Mouse (Mus musculus) forebrain, embryonic 13.5 days (tissue): ENCODE results near the gene Gatc. TPM values are rescaled to one million over a fixed set of nuclear protein-coding genes. Genes with fewer than 3 reads are reported as not detected.
"Not testable (repeated sequence)": the region's sequence is repeated elsewhere in the genome, so short reads cannot be mapped to it uniquely, and the experiment has no call there.

Experiments used
- ATAC-seq: fragments of 200-750 bp; cut with Nextera tagmentation; 2 replicates; pipeline ENCODE4 v1.8.0; 2017
- H3K27ac ChIP-seq: fragments of 300-500 bp; sonication (generic); 2 replicates; pipeline ENCODE4 v1.5.1; 2015; ENCODE audit warnings: inconsistent platforms, mild to moderate bottlenecking, moderate library complexity
- H3K27me3 ChIP-seq: fragments of 300-500 bp; sonication (generic); 2 replicates; pipeline ENCODE4 v1.6.1; 2015; ENCODE audit warnings: mild to moderate bottlenecking, inconsistent platforms
- H3K36me3 ChIP-seq: fragments of 300-500 bp; sonication (generic); 2 replicates; pipeline ENCODE4 v1.6.1; 2015; ENCODE audit warnings: mild to moderate bottlenecking, inconsistent platforms; ENCODE audit not compliant: poor library complexity, severe bottlenecking
- H3K4me1 ChIP-seq: fragments of 300-500 bp; sonication (generic); 2 replicates; pipeline ENCODE4 v1.6.1; 2015; ENCODE audit warnings: inconsistent platforms
- H3K4me2 ChIP-seq: fragments of 300-500 bp; sonication (generic); 2 replicates; pipeline ENCODE4 v1.6.1; 2015; ENCODE audit warnings: inconsistent platforms, mild to moderate bottlenecking, moderate library complexity
- H3K4me3 ChIP-seq: fragments of 300-500 bp; sonication (generic); 2 replicates; pipeline ENCODE4 v1.5.1; 2015; ENCODE audit warnings: mild to moderate bottlenecking, inconsistent platforms
- H3K9ac ChIP-seq: fragments of 300-500 bp; sonication (generic); 2 replicates; pipeline ENCODE4 v1.6.1; 2015; ENCODE audit warnings: mild to moderate bottlenecking, inconsistent platforms
- H3K9me3 ChIP-seq: fragments of 300-500 bp; sonication (generic); replicated peaks from 2 replicates; pipeline ENCODE4 v1.6.1; 2016; ENCODE audit warnings: inconsistent platforms
- WGBS: fragments of 180-500 bp; shearing (Covaris S2); methylation state at CpG from one replicate; pipeline ENCODE4 v1.1.7; 2015; 5-methylcytosine and 5-hydroxymethylcytosine counted together
- polyA plus RNA-seq: library from polyadenylated mRNA; unstranded; fragments of >200 nt; fragmentation: Nextera tagmentation; extraction: Ambion mirVana; gene quantifications from 2 replicates; pipeline ENCODE4 v1.2.1, GENCODE M21; 2015

Gene Gatc
- polyA plus RNA-seq, 1 experiment from 2014 or later, result 34.1 TPM

- H3K36me3 ChIP-seq, result peaks cover 27% of the 10 kb centered on the region
- peak within 1 kb of the TSS; percentile 91 for H3K4me2 ChIP-seq
- H3K9me3 ChIP-seq, result no peaks in the 10 kb centered on the region
- peak; percentile 94 for ATAC-seq
- WGBS, result under 1% methylated on average over 63 of the region's 97 CpGs
- peak within 1 kb of the TSS; percentile 93 for H3K9ac ChIP-seq
- H3K4me3 ChIP-seq, result peak within 1 kb of the TSS; percentile 79
- H3K27me3 ChIP-seq, result no peaks in the 10 kb centered on the region
- peaks cover 24% of the 10 kb centered on the region for H3K4me1 ChIP-seq
- H3K27ac ChIP-seq, result peak within 1 kb of the TSS; percentile 83
Measured at GRCm38 (mm10) chr5:115326875-115327609, 13.9 kb downstream of the Gatc start, which contains the start of gene Srsf9. Srsf9 (plus strand) TSS chr5:115327177.

- Histone ChIP-seq H3K9me3 (no peaks in the 10 kb centered on the region), H3K4me3 (peak overlapping the region; percentile 79), H3K4me1 (peaks cover 24% of the 10 kb centered on the region), H3K27ac (peak overlapping the region; percentile 83), H3K9ac (peak overlapping the region; percentile 93), H3K4me2 (peak overlapping the region; percentile 91), H3K27me3 (no peaks in the 10 kb centered on the region), H3K36me3 (peaks cover 20% of the 10 kb centered on the region)
- WGBS, result 26% methylated on average over 11 of the region's 11 CpGs
- peak; percentile 61 for ATAC-seq
Measured at GRCm38 (mm10) chr5:115326256-115326831, 14.6 kb downstream of the Gatc start.

GRCm38 (mm10) chr5:115319004-115319940, 21.7 kb downstream of the Gatc start:
- H3K9me3 ChIP-seq, result no peaks in the 10 kb centered on the region
- H3K4me2 ChIP-seq, result peak overlapping the region; percentile 63
- peak overlapping the region; percentile 50 for H3K9ac ChIP-seq
- ATAC-seq, result peak; percentile 70
- H3K36me3 ChIP-seq, result no peaks in the 10 kb centered on the region
- H3K27ac ChIP-seq, result peak overlapping the region; percentile 45
- under 1% methylated on average over 22 of the region's 22 CpGs for WGBS
- peak overlapping the region; percentile 34 for H3K4me3 ChIP-seq
- peaks cover 38% of the 10 kb centered on the region for H3K4me1 ChIP-seq
- no peaks in the 10 kb centered on the region for H3K27me3 ChIP-seq

GRCm38 (mm10) chr5:115317645-115318328, 23.2 kb downstream of the Gatc start:
- H3K4me2 ChIP-seq, result peak overlapping the region; percentile 35

GRCm38 (mm10) chr5:115316968-115317644, 23.9 kb downstream of the Gatc start:
- Histone ChIP-seq H3K9me3 (no peaks in the 10 kb centered on the region), H3K9ac (peak overlapping the region; percentile 14), H3K27ac (peak overlapping the region; percentile 88), H3K4me2 (peak overlapping the region; percentile 35), H3K4me1 (peaks cover 38% of the 10 kb centered on the region), H3K27me3 (no peaks in the 10 kb centered on the region), H3K4me3 (no peak overlapping the region), H3K36me3 (no peaks in the 10 kb centered on the region)
- 2% methylated on average over 14 of the region's 14 CpGs for WGBS
- ATAC-seq, result no peak

More at GRCm38 (mm10) chr5:115317645-115318328, 23.2 kb downstream of the Gatc start:
- ATAC-seq, result peak; percentile 66; the same call in 1 of the 2 replicates
- 8% methylated on average over 10 of the region's 10 CpGs for WGBS
- H3K9me3 ChIP-seq, result no peaks in the 10 kb centered on the region
- H3K4me1 ChIP-seq, result peaks cover 38% of the 10 kb centered on the region
- no peaks in the 10 kb centered on the region for H3K27me3 ChIP-seq
- H3K36me3 ChIP-seq, result no peaks in the 10 kb centered on the region
- peak overlapping the region; percentile 88 for H3K27ac ChIP-seq
- H3K4me3 ChIP-seq, result no peak overlapping the region
- peak overlapping the region; percentile 14 for H3K9ac ChIP-seq

GRCm38 (mm10) chr5:115313668-115313943, 27.4 kb downstream of the Gatc start:
- Histone ChIP-seq H3K4me3 (no peak overlapping the region), H3K27ac (no peak overlapping the region), H3K27me3 (no peaks in the 10 kb centered on the region), H3K4me1 (peaks cover 25% of the 10 kb centered on the region), H3K9me3 (no peaks in the 10 kb centered on the region), H3K4me2 (no peak overlapping the region), H3K36me3 (no peaks in the 10 kb centered on the region), H3K9ac (no peak overlapping the region)
- ATAC-seq, result no peak
- WGBS, result 43% methylated on average over 5 of the region's 5 CpGs

- no peak overlapping the region for H3K4me2 ChIP-seq
- H3K9me3 ChIP-seq, result no peaks in the 10 kb centered on the region
- H3K36me3 ChIP-seq, result no peaks in the 10 kb centered on the region
- H3K4me1 ChIP-seq, result peaks cover 19% of the 10 kb centered on the region
- H3K9ac ChIP-seq, result no peak overlapping the region
- 79% methylated on average over 10 of the region's 10 CpGs for WGBS
- no peak for ATAC-seq
- no peak overlapping the region for H3K27ac ChIP-seq
- no peak overlapping the region for H3K4me3 ChIP-seq
- H3K27me3 ChIP-seq, result no peaks in the 10 kb centered on the region
Measured at GRCm38 (mm10) chr5:115312816-115313667, 27.9 kb downstream of the Gatc start.

- no peaks in the 10 kb centered on the region for H3K36me3 ChIP-seq
- H3K9me3 ChIP-seq, result no peaks in the 10 kb centered on the region
- ATAC-seq, result no peak
- H3K4me2 ChIP-seq, result no peak overlapping the region
- H3K27me3 ChIP-seq, result no peaks in the 10 kb centered on the region
- no peak overlapping the region for H3K9ac ChIP-seq
- no peak overlapping the region for H3K4me3 ChIP-seq
- no peak overlapping the region for H3K27ac ChIP-seq
- 89% methylated on average over 4 of the region's 4 CpGs for WGBS
- H3K4me1 ChIP-seq, result peaks cover 12% of the 10 kb centered on the region
Measured at GRCm38 (mm10) chr5:115312354-115312753, 28.6 kb downstream of the Gatc start.

- not testable (repeated sequence) for H3K9ac ChIP-seq, H3K9me3 ChIP-seq, H3K4me3 ChIP-seq, H3K27me3 ChIP-seq, H3K27ac ChIP-seq, ATAC-seq
- peaks cover 28% of the 10 kb centered on the region for H3K4me1 ChIP-seq
- H3K36me3 ChIP-seq, result peaks cover 21% of the 10 kb centered on the region
- 83% methylated on average over 7 of the region's 7 CpGs for WGBS
- H3K4me2 ChIP-seq, result peak overlapping the region; percentile 83; the same call in 1 of the 2 replicates
Measured at GRCm38 (mm10) chr5:115302190-115302589, 38.8 kb downstream of the Gatc start.

- no peak for ATAC-seq
- WGBS, result 33% methylated on average over 13 of the region's 13 CpGs
Measured at GRCm38 (mm10) chr5:115301615-115302014, 39.4 kb downstream of the Gatc start.

More at GRCm38 (mm10) chr5:115301615-115302014, 39.4 kb downstream of the Gatc start:
- Histone ChIP-seq H3K4me3 (peak overlapping the region; percentile 62), H3K27ac (0 out of 2 replicates have a peak overlapping the region, but pooled peaks have one; percentile 53), H3K4me1 (peaks cover 32% of the 10 kb centered on the region), H3K9ac (peak overlapping the region; percentile 66), H3K27me3 (no peaks in the 10 kb centered on the region), H3K9me3 (no peaks in the 10 kb centered on the region), H3K36me3 (peaks cover 27% of the 10 kb centered on the region), H3K4me2 (peak overlapping the region; percentile 83)
